Mouse (Mus musculus) midbrain, embryonic 11.5 days (tissue): ENCODE results near the gene Tbx19. TPM values are rescaled to one million over a fixed set of nuclear protein-coding genes. Genes with fewer than 3 reads are reported as not detected.

Experiments
- ATAC-seq: fragments of 200-750 bp; cut with Nextera tagmentation; 2 replicates; pipeline ENCODE4 v1.8.0; 2017; ENCODE audit warnings: moderate TSS enrichment, moderate library complexity; ENCODE audit not compliant: low FRiP score
- DNase-seq: peaks from one replicate; pipeline ENCODE4 v3.0.0; 2015; ENCODE audit warnings: low spot score; ENCODE audit errors: missing footprints
- H3K27ac ChIP-seq: fragments of 300-500 bp; sonication (generic); 2 replicates; pipeline ENCODE4 v1.5.1; 2014; ENCODE audit warnings: low read depth, low read length
- H3K27me3 ChIP-seq: fragments of 300-500 bp; sonication (generic); 2 replicates; pipeline ENCODE4 v1.6.1; 2014; ENCODE audit warnings: mild to moderate bottlenecking, low read length, moderate library complexity, mixed read lengths; ENCODE audit not compliant: control insufficient read depth, insufficient read depth
- H3K36me3 ChIP-seq: fragments of 300-500 bp; sonication (generic); 2 replicates; pipeline ENCODE4 v1.6.1; 2014; ENCODE audit warnings: mild to moderate bottlenecking, low read length, moderate library complexity, mixed read lengths; ENCODE audit not compliant: control insufficient read depth, insufficient read depth
- H3K4me1 ChIP-seq: fragments of 300-500 bp; sonication (generic); 2 replicates; pipeline ENCODE4 v1.6.1; 2014; ENCODE audit warnings: low read length; ENCODE audit not compliant: control insufficient read depth, insufficient read depth
- H3K4me2 ChIP-seq: fragments of 300-500 bp; sonication (generic); 2 replicates; pipeline ENCODE4 v1.6.1; 2014; ENCODE audit warnings: mild to moderate bottlenecking, moderate library complexity
- H3K4me3 ChIP-seq: fragments of 300-500 bp; sonication (generic); 2 replicates; pipeline ENCODE4 v1.5.1; 2014; ENCODE audit warnings: low read depth, low read length
- H3K9ac ChIP-seq: fragments of 300-500 bp; sonication (generic); 2 replicates; pipeline ENCODE4 v1.6.1; 2014; ENCODE audit warnings: low read length
- H3K9me3 ChIP-seq: fragments of 300-500 bp; sonication (generic); 2 replicates; pipeline ENCODE4 v1.6.1; 2016; ENCODE audit warnings: low read length; ENCODE audit not compliant: control insufficient read depth
- WGBS: fragments of 180-500 bp; shearing (Covaris S2); extraction: QIAGEN DNeasy Blood & Tissue Kit; methylation state at CpG from one replicate; pipeline ENCODE4 v1.1.7; 2014; 5-methylcytosine and 5-hydroxymethylcytosine counted together
- polyA plus RNA-seq: library from polyadenylated mRNA; unstranded; fragments of >200 nt; fragmentation: Nextera tagmentation; extraction: Ambion mirVana; gene quantifications from 2 replicates; pipeline ENCODE4 v1.2.1, GENCODE M21; 2014

Tbx19 gene
- polyA plus RNA-seq, 1 experiment from 2014 or later, result not detected

- Histone ChIP-seq H3K9me3 (no peaks in the 10 kb centered on the region), H3K36me3 (no peaks in the 10 kb centered on the region), H3K27me3 (no peaks in the 10 kb centered on the region), H3K4me3 (peak overlapping the region; percentile 74), H3K9ac (peak overlapping the region; percentile 69), H3K27ac (no peak overlapping the region), H3K4me1 (peaks cover 3% of the 10 kb centered on the region), H3K4me2 (peak overlapping the region; percentile 97)
- WGBS, result 15% methylated on average over 5 of the region's 5 CpGs
- DNase-seq (no peak), ATAC-seq (no peak; the same call in 1 of the 2 replicates)
Measured at GRCm38 (mm10) chr1:165194662-165195013, 34.1 kb upstream of the Tbx19 start.

- H3K4me2 ChIP-seq, result peak within 1 kb of the TSS; percentile 97
- H3K4me3 ChIP-seq, result peak within 1 kb of the TSS; percentile 74
- peaks cover 3% of the 10 kb centered on the region for H3K4me1 ChIP-seq
- ATAC-seq, result peak; percentile 90
- H3K9ac ChIP-seq, result peak within 1 kb of the TSS; percentile 69
- DNase-seq, result peak; percentile 95
- no peaks in the 10 kb centered on the region for H3K36me3 ChIP-seq
- no peak within 1 kb of the TSS for H3K27ac ChIP-seq
- under 1% methylated on average over 69 of the region's 69 CpGs for WGBS
- H3K9me3 ChIP-seq, result no peaks in the 10 kb centered on the region
- no peaks in the 10 kb centered on the region for H3K27me3 ChIP-seq
Measured at GRCm38 (mm10) chr1:165193880-165194661, 33.5 kb upstream of the Tbx19 start, which contains the start of gene Sft2d2. TSS of gene Sft2d2 (minus strand) at chr1:165194438.

GRCm38 (mm10) chr1:165193426-165193825, 32.9 kb upstream of the Tbx19 start:
- Histone ChIP-seq H3K9ac (peak overlapping the region; percentile 69), H3K4me1 (peaks cover 3% of the 10 kb centered on the region), H3K27ac (no peak overlapping the region), H3K27me3 (no peaks in the 10 kb centered on the region), H3K9me3 (no peaks in the 10 kb centered on the region), H3K36me3 (no peaks in the 10 kb centered on the region), H3K4me3 (peak overlapping the region; percentile 74), H3K4me2 (peak overlapping the region; percentile 97)
- DNase-seq, result peak; percentile 90
- ATAC-seq, result no peak
- WGBS, result 20% methylated on average over 7 of the region's 7 CpGs

GRCm38 (mm10) chr1:165192714-165193264, 32.2 kb upstream of the Tbx19 start:
- DNase-seq (no peak), ATAC-seq (no peak)
- no peak overlapping the region for H3K27ac ChIP-seq
- no peak overlapping the region for H3K4me3 ChIP-seq
- H3K27me3 ChIP-seq, result no peaks in the 10 kb centered on the region
- H3K9me3 ChIP-seq, result no peaks in the 10 kb centered on the region
- H3K9ac ChIP-seq, result no peak overlapping the region
- no peak overlapping the region for H3K4me2 ChIP-seq
- 84% methylated on average over 10 of the region's 10 CpGs for WGBS
- H3K4me1 ChIP-seq, result peaks cover 3% of the 10 kb centered on the region
- H3K36me3 ChIP-seq, result no peaks in the 10 kb centered on the region

- H3K27ac ChIP-seq, result no peak overlapping the region
- no peaks in the 10 kb centered on the region for H3K9me3 ChIP-seq
- no peak overlapping the region for H3K4me2 ChIP-seq
- peaks cover 5% of the 10 kb centered on the region for H3K4me1 ChIP-seq
- no peaks in the 10 kb centered on the region for H3K36me3 ChIP-seq
- H3K4me3 ChIP-seq, result no peak overlapping the region
- WGBS, result 84% methylated on average over 4 of the region's 4 CpGs
- ATAC-seq (no peak), DNase-seq (no peak)
- no peak overlapping the region for H3K9ac ChIP-seq
- no peaks in the 10 kb centered on the region for H3K27me3 ChIP-seq
Measured at GRCm38 (mm10) chr1:165192102-165192501, 31.5 kb upstream of the Tbx19 start.

- ATAC-seq (no peak), DNase-seq (no peak)
- Histone ChIP-seq H3K27me3 (no peaks in the 10 kb centered on the region), H3K4me3 (no peak overlapping the region), H3K9me3 (no peaks in the 10 kb centered on the region), H3K36me3 (no peaks in the 10 kb centered on the region), H3K4me2 (no peak overlapping the region), H3K9ac (no peak overlapping the region), H3K4me1 (peaks cover 5% of the 10 kb centered on the region), H3K27ac (no peak overlapping the region)
- 76% methylated on average over 13 of the region's 13 CpGs for WGBS
Measured at GRCm38 (mm10) chr1:165191611-165192010, 31.0 kb upstream of the Tbx19 start.

- no peak overlapping the region for H3K27ac ChIP-seq
- no peaks in the 10 kb centered on the region for H3K36me3 ChIP-seq
- H3K9me3 ChIP-seq, result no peaks in the 10 kb centered on the region
- H3K4me1 ChIP-seq, result peaks cover 5% of the 10 kb centered on the region
- H3K4me2 ChIP-seq, result no peak overlapping the region
- H3K9ac ChIP-seq, result no peak overlapping the region
- no peaks in the 10 kb centered on the region for H3K27me3 ChIP-seq
- no peak overlapping the region for H3K4me3 ChIP-seq
- WGBS, result 93% methylated on average over 10 of the region's 10 CpGs
- peak; percentile 76 for DNase-seq
- no peak for ATAC-seq
Measured at GRCm38 (mm10) chr1:165190571-165191273, 30.1 kb upstream of the Tbx19 start.

- 79% methylated on average over 6 of the region's 6 CpGs for WGBS
Measured at GRCm38 (mm10) chr1:165190068-165190467, 29.5 kb upstream of the Tbx19 start.

More at GRCm38 (mm10) chr1:165190068-165190467, 29.5 kb upstream of the Tbx19 start:
- DNase-seq (peak; percentile 21), ATAC-seq (no peak)
- Histone ChIP-seq H3K27ac (no peak overlapping the region), H3K36me3 (no peaks in the 10 kb centered on the region), H3K4me1 (peaks cover 5% of the 10 kb centered on the region), H3K4me2 (no peak overlapping the region), H3K4me3 (no peak overlapping the region), H3K9ac (no peak overlapping the region), H3K9me3 (no peaks in the 10 kb centered on the region), H3K27me3 (no peaks in the 10 kb centered on the region)
